Mouse (Mus musculus): ENCODE data around the gene Tmem181a. TPM values are rescaled to one million over a fixed set of nuclear protein-coding genes. Genes with fewer than 3 reads are reported as not detected.
A peak's percentile ranks its signal among the peaks of the same experiment; 100 is the strongest.
"Not testable (repeated sequence)": the region's sequence is repeated elsewhere in the genome, so short reads cannot be mapped to it uniquely, and the experiment has no call there.

Gene Tmem181a
- polyA plus RNA-seq, 1 experiment from 2014 or later: 2.9 TPM

GRCm38 (mm10) chr17:6300190-6300863, 43.7 kb downstream of the Tmem181a start:
- H3K27me3 ChIP-seq (ENCODE audit: insufficient read depth, low read length); H3K4me1 ChIP-seq (ENCODE audit: insufficient read depth); H3K9me3 ChIP-seq (ENCODE audit: low read length); H3K4me3 ChIP-seq (ENCODE audit: low read depth, low read length); DNase-seq; H3K27ac ChIP-seq (ENCODE audit: low read depth); H3K9ac ChIP-seq (replicated peaks); H3K36me3 ChIP-seq (replicated peaks; ENCODE audit: insufficient read depth, low read length); H3K4me2 ChIP-seq (ENCODE audit: low read depth, low read length): not testable (repeated sequence)
- 52% methylated on average over 5 of the region's 12 CpGs for WGBS (ENCODE audit: insufficient replicate concordance)
- ATAC-seq: peak; percentile 77

GRCm38 (mm10) chr17:6304891-6305290, 48.2 kb downstream of the Tmem181a start:
- DNase-seq; ATAC-seq; H3K4me2 ChIP-seq (ENCODE audit: low read depth, low read length); H3K4me3 ChIP-seq (ENCODE audit: low read depth, low read length); H3K9ac ChIP-seq (replicated peaks); H3K9me3 ChIP-seq (ENCODE audit: low read length); H3K36me3 ChIP-seq (replicated peaks; ENCODE audit: insufficient read depth, low read length); H3K27ac ChIP-seq (ENCODE audit: low read depth); H3K27me3 ChIP-seq (ENCODE audit: insufficient read depth, low read length); H3K4me1 ChIP-seq (ENCODE audit: insufficient read depth): not testable (repeated sequence)
- 78% methylated on average over 5 of the region's 6 CpGs for WGBS (ENCODE audit: insufficient replicate concordance)

DNA sequence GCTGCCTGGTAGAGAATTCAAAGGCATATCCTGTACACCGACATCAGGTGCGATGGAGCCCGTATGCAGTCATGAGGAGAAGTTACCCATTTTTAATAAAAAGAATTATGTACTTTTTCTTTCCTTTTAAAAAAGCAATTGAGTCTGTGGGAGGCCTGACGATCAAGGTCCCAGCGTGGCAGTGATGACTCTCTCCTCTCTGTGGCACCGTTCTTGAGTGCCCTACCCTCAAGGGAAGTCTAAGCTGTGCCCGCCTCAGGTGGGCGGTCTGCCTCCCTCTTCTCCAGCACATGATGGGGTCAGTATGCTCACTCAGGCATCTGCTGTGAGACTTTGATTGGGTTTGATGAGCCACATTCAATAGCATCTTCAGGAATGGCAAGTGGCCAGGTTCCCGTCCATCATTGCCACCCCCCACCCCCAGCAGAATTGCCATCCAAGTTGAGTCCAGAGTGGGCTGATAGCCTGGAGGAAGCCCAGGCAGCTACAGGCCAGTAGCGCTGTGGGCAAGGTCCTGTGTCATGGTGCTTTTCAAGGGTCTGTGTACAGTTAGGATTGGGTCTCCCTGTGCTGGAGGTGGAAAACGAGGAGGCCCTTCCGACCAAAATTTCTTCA, 49.1 kb downstream of the Tmem181a start:
- H3K9me3 ChIP-seq (ENCODE audit: low read length); H3K9ac ChIP-seq (replicated peaks); H3K4me1 ChIP-seq (ENCODE audit: insufficient read depth); H3K4me2 ChIP-seq (ENCODE audit: low read depth, low read length); ATAC-seq; H3K27ac ChIP-seq (ENCODE audit: low read depth); DNase-seq; H3K27me3 ChIP-seq (ENCODE audit: insufficient read depth, low read length); H3K4me3 ChIP-seq (ENCODE audit: low read depth, low read length); H3K36me3 ChIP-seq (replicated peaks; ENCODE audit: insufficient read depth, low read length): not testable (repeated sequence)
- 93% methylated on average over 12 of the region's 12 CpGs for WGBS (ENCODE audit: insufficient replicate concordance)

- not testable (repeated sequence) for H3K36me3 ChIP-seq (replicated peaks; ENCODE audit: insufficient read depth, low read length); H3K9ac ChIP-seq (replicated peaks); DNase-seq; H3K9me3 ChIP-seq (ENCODE audit: low read length); H3K27me3 ChIP-seq (ENCODE audit: insufficient read depth, low read length); H3K27ac ChIP-seq (ENCODE audit: low read depth); H3K4me1 ChIP-seq (ENCODE audit: insufficient read depth); ATAC-seq; H3K4me2 ChIP-seq (ENCODE audit: low read depth, low read length); H3K4me3 ChIP-seq (ENCODE audit: low read depth, low read length)
- WGBS (ENCODE audit: insufficient replicate concordance): 92% methylated on average over 9 of the region's 13 CpGs
These were observed 49.8 kb downstream of the Tmem181a start for GRCm38 (mm10) chr17:6306503-6306902.

GRCm38 (mm10) chr17:6311716-6312115, 55.1 kb downstream of the Tmem181a start:
- not testable (repeated sequence) for H3K27ac ChIP-seq (ENCODE audit: low read depth); DNase-seq; H3K4me1 ChIP-seq (ENCODE audit: insufficient read depth); H3K36me3 ChIP-seq (replicated peaks; ENCODE audit: insufficient read depth, low read length); H3K9me3 ChIP-seq (ENCODE audit: low read length); H3K27me3 ChIP-seq (ENCODE audit: insufficient read depth, low read length); ATAC-seq; H3K9ac ChIP-seq (replicated peaks); H3K4me3 ChIP-seq (ENCODE audit: low read depth, low read length); H3K4me2 ChIP-seq (ENCODE audit: low read depth, low read length)
- 89% methylated on average over 7 of the region's 7 CpGs for WGBS (ENCODE audit: insufficient replicate concordance)

DNA sequence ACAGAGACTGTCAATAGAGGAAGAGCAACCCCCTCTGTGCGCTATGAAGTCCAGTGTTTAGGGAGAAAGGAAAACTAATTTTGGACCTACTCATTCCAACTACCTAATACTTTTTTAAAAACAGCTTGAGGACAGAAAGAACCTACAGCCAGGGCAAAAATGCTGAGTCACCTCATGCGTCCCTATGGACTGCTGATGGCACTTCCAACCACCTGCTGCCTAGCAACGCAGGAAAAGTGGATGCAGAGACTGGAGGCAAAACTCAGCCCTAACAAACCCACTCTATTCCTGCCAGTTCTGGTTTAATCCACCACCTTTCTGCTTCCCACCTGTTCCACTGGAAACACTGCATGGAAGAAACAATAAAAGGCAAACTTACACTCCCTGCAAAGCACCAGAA, 56.1 kb downstream of the Tmem181a start:
- not testable (repeated sequence) for ATAC-seq; H3K27ac ChIP-seq (ENCODE audit: low read depth); H3K4me2 ChIP-seq (ENCODE audit: low read depth, low read length); H3K36me3 ChIP-seq (replicated peaks; ENCODE audit: insufficient read depth, low read length); H3K9me3 ChIP-seq (ENCODE audit: low read length); H3K4me1 ChIP-seq (ENCODE audit: insufficient read depth); H3K4me3 ChIP-seq (ENCODE audit: low read depth, low read length); DNase-seq; H3K9ac ChIP-seq (replicated peaks); H3K27me3 ChIP-seq (ENCODE audit: insufficient read depth, low read length)
- 75% methylated on average over 3 of the region's 3 CpGs for WGBS (ENCODE audit: insufficient replicate concordance)

DNA sequence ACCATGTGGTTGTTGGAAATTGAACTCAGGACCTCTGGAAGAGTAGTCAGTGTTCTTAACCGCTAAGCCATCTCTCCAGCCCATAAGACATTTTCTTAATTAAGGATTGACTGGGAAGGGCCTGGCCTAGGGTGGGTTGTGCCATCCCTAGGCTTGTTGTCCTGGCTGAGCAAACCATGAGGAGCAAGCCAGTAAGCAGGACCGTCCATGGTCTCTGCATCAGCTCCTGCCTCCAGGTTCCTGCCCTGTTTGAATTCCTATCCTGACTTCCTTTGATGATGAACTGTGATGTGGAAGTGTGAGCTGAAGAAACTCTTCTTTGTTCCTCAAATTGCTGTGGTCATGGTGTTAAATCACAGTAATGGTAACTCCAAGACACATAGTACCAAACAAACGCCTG, 57.8 kb downstream of the Tmem181a start:
- ATAC-seq; H3K4me3 ChIP-seq (ENCODE audit: low read depth, low read length); H3K27ac ChIP-seq (ENCODE audit: low read depth); DNase-seq; H3K4me1 ChIP-seq (ENCODE audit: insufficient read depth); H3K36me3 ChIP-seq (replicated peaks; ENCODE audit: insufficient read depth, low read length); H3K9me3 ChIP-seq (ENCODE audit: low read length); H3K9ac ChIP-seq (replicated peaks); H3K4me2 ChIP-seq (ENCODE audit: low read depth, low read length); H3K27me3 ChIP-seq (ENCODE audit: insufficient read depth, low read length): not testable (repeated sequence)
- WGBS (ENCODE audit: insufficient replicate concordance): 74% methylated on average over 2 of the region's 3 CpGs

DNA sequence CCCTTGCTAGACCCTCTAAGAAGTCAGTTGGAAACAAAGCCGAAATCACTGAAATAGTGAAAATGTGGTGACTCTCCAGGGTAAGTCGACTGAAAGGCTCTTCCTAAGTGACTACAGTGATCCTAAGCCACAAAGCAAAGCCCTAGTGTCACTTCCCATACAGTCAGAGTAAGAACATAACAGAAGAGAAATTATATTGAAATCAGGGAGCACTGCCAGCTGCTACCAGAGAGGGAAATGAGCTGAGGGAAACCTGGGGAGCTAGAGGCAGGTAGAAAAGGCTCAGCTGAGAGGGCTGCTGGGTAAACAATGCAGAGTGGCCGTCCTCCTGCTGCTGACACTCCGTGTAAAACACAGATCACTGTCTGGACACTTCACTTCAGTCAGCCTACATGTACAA, 59.0 kb downstream of the Tmem181a start:
- H3K27ac ChIP-seq (ENCODE audit: low read depth); H3K4me2 ChIP-seq (ENCODE audit: low read depth, low read length); H3K27me3 ChIP-seq (ENCODE audit: insufficient read depth, low read length); H3K4me1 ChIP-seq (ENCODE audit: insufficient read depth); H3K4me3 ChIP-seq (ENCODE audit: low read depth, low read length); H3K36me3 ChIP-seq (replicated peaks; ENCODE audit: insufficient read depth, low read length); H3K9me3 ChIP-seq (ENCODE audit: low read length); ATAC-seq; H3K9ac ChIP-seq (replicated peaks); DNase-seq: not testable (repeated sequence)
- WGBS (ENCODE audit: insufficient replicate concordance): 20% methylated on average over 2 of the region's 4 CpGs

- H3K36me3 ChIP-seq (replicated peaks; ENCODE audit: insufficient read depth, low read length); H3K9me3 ChIP-seq (ENCODE audit: low read length); H3K27ac ChIP-seq (ENCODE audit: low read depth); H3K27me3 ChIP-seq (ENCODE audit: insufficient read depth, low read length); H3K4me1 ChIP-seq (ENCODE audit: insufficient read depth): not testable (repeated sequence)
- peak; percentile 62 for ATAC-seq
- WGBS (ENCODE audit: insufficient replicate concordance): under 1% methylated on average over 36 of the region's 38 CpGs
- peak overlapping the region; percentile 59 for H3K9ac ChIP-seq (replicated peaks)
- peak; percentile 51 for DNase-seq
- H3K4me2 ChIP-seq (ENCODE audit: low read depth, low read length): peak overlapping the region; percentile 66
- H3K4me3 ChIP-seq (ENCODE audit: low read depth, low read length): peak overlapping the region; percentile 47
These were observed 59.9 kb downstream of the Tmem181a start for GRCm38 (mm10) chr17:6316379-6317126.
